In genomic region chr19:45812115-45812514, GRCm38 (mm10) we compare ENCODE assay signal across 7 mouse cellular contexts. TPM values are rescaled to one million over a fixed set of nuclear protein-coding genes. Genes with fewer than 3 reads are reported as not detected.
DNase-seq lines count a peak whose midpoint lies in the region; ATAC-seq lines count a peak whose summit lies in the region.

No protein-coding gene starts in this region.

- H3K27me3 ChIP-seq in intestine, embryonic 14.5 days (replicated peaks; ENCODE audit: control insufficient read depth, insufficient read depth, low read length) = no peaks in the 10 kb centered on the region
- peaks cover 38% of the 10 kb centered on the region for H3K27me3 ChIP-seq in liver, embryonic 16.5 days (ENCODE audit: control insufficient read depth, insufficient read depth, low read depth, low read length)
- peaks cover 7% of the 10 kb centered on the region; the same call in 1 of the 2 replicates for H3K27me3 ChIP-seq in neural tube, embryonic 11.5 days (ENCODE audit: control insufficient read depth, insufficient read depth, low read length)

- WGBS in intestine, embryonic 14.5 days = 1% methylated on average over 16 of the region's 16 CpGs
- WGBS in liver, embryonic 16.5 days (ENCODE audit: insufficient replicate concordance) = 1% methylated on average over 16 of the region's 16 CpGs
- 3% methylated on average over 16 of the region's 16 CpGs for WGBS in neural tube, embryonic 11.5 days

- DNase-seq in ES-CJ7 (ENCODE audit: low read depth, low spot score) (peak; percentile 84), adipocyte (ENCODE audit: low spot score) (no peak)
- peak; percentile 61 to 66 for DNase-seq in adrenal gland, adult 18-20 months (ENCODE audit: low spot score in 2 of 2)
- DNase-seq in intestine, embryonic 14.5 days (ENCODE audit: low spot score) = peak; percentile 65
- peak; percentile 47 for DNase-seq in neural tube, embryonic 11.5 days (ENCODE audit: low spot score)

- peaks cover 16% of the 10 kb centered on the region for H3K4me1 ChIP-seq in intestine, embryonic 14.5 days (replicated peaks; ENCODE audit: control insufficient read depth, insufficient read depth, low read length)
- H3K4me1 ChIP-seq in liver, embryonic 16.5 days (ENCODE audit: control insufficient read depth, low read depth, low read length) = peaks cover 18% of the 10 kb centered on the region
- H3K4me1 ChIP-seq in neural tube, embryonic 11.5 days (ENCODE audit: control insufficient read depth, insufficient read depth, low read length) = peaks cover 14% of the 10 kb centered on the region

- H3K36me3 ChIP-seq in intestine, embryonic 14.5 days (ENCODE audit: control insufficient read depth, insufficient read depth, low read length) = no peaks in the 10 kb centered on the region
- no peaks in the 10 kb centered on the region for H3K36me3 ChIP-seq in liver, embryonic 16.5 days (ENCODE audit: control insufficient read depth, insufficient read depth)
- H3K36me3 ChIP-seq in neural tube, embryonic 11.5 days (ENCODE audit: control insufficient read depth, insufficient read depth, low read length) = no peaks in the 10 kb centered on the region

- H3K9ac ChIP-seq in intestine, embryonic 14.5 days (ENCODE audit: low read length) = no peak overlapping the region
- no peak overlapping the region for H3K9ac ChIP-seq in liver, embryonic 16.5 days (ENCODE audit: low read depth, low read length)
- H3K9ac ChIP-seq in neural tube, embryonic 11.5 days (ENCODE audit: low read length) = peak overlapping the region; percentile 18

- no peak overlapping the region for H3K4me3 ChIP-seq in intestine, embryonic 14.5 days (ENCODE audit: low read depth, low read length)
- peak overlapping the region; percentile 42 for H3K4me3 ChIP-seq in liver, embryonic 16.5 days (ENCODE audit: low read depth, low read length)
- H3K4me3 ChIP-seq in neural tube, embryonic 11.5 days (ENCODE audit: low read depth, low read length) = peak overlapping the region; percentile 27

- no peaks in the 10 kb centered on the region for H3K9me3 ChIP-seq in intestine, embryonic 14.5 days (ENCODE audit: control insufficient read depth, low read length)
- no peaks in the 10 kb centered on the region for H3K9me3 ChIP-seq in liver, embryonic 16.5 days (replicated peaks; ENCODE audit: control insufficient read depth, low read length)
- H3K9me3 ChIP-seq in neural tube, embryonic 11.5 days (ENCODE audit: control insufficient read depth, low read length) = no peaks in the 10 kb centered on the region

- peak; percentile 72 for ATAC-seq in erythroid progenitor cell, adult 5-6 weeks (replicated peaks; ENCODE audit: low FRiP score, poor library complexity, severe bottlenecking)
- ATAC-seq in intestine, embryonic 14.5 days (replicated peaks; ENCODE audit: low FRiP score, low TSS enrichment, low read depth) = peak; percentile 40; the same call in 1 of the 2 replicates
- peak; percentile 77 for ATAC-seq in liver, embryonic 16.5 days (ENCODE audit: low read depth)
- peak; percentile 68; the same call in 1 of the 2 replicates for ATAC-seq in neural tube, embryonic 11.5 days (ENCODE audit: insufficient read depth, low FRiP score, low TSS enrichment)

- no peak overlapping the region for H3K27ac ChIP-seq in intestine, embryonic 14.5 days (ENCODE audit: low read depth)
- no peak overlapping the region for H3K27ac ChIP-seq in liver, embryonic 16.5 days (ENCODE audit: low read length)
- H3K27ac ChIP-seq in neural tube, embryonic 11.5 days (ENCODE audit: low read depth, low read length) = peak overlapping the region; percentile 53; the same call in 1 of the 2 replicates

- peak overlapping the region; percentile 29 for H3K4me2 ChIP-seq in intestine, embryonic 14.5 days (ENCODE audit: low read length)
- peak overlapping the region; percentile 75 for H3K4me2 ChIP-seq in liver, embryonic 16.5 days (ENCODE audit: low read depth, low read length)
- peak overlapping the region; percentile 48 for H3K4me2 ChIP-seq in neural tube, embryonic 11.5 days (ENCODE audit: low read depth)

RNA-seq across cellular contexts. Expression of gene Kcnip2, which starts 3.7 kb away (rescaled TPM):
- under 1 TPM in 1 of 2 experiments, not detected in 1; 0.13 TPM for total RNA-seq in adrenal gland, adult 18-20 months (2021)
- total RNA-seq in erythroid progenitor cell, adult 5-6 weeks (2015; ENCODE audit: low replicate concordance) = not detected in 2 replicates
- total RNA-seq in erythroid progenitor cell, adult 5-6 weeks (2017; ENCODE audit: low replicate concordance) = 0.26 TPM in 1 of 2 replicates, not detected in the other
- polyA plus RNA-seq in intestine, embryonic 14.5 days (2014; fragmentation: Nextera tagmentation; extraction: Ambion mirVana) = 1.3 and 1.6 TPM in 2 replicates
- polyA plus RNA-seq in liver, embryonic 16.5 days (2015; fragmentation: Nextera tagmentation; extraction: Ambion mirVana) = 2.2 TPM in 2 replicates
- 2.3 and 4.4 TPM in 2 replicates for polyA plus RNA-seq in neural tube, embryonic 11.5 days (2014; fragmentation: Nextera tagmentation; extraction: Ambion mirVana)

RNA-seq across cellular contexts. Expression of gene Mgea5, which starts 28.5 kb away (rescaled TPM):
- 10 to 100 TPM; 75.4 to 86.4 TPM for total RNA-seq in adrenal gland, adult 18-20 months (2021)
- 106 and 118 TPM in 2 replicates for total RNA-seq in erythroid progenitor cell, adult 5-6 weeks (2015; ENCODE audit: low replicate concordance)
- total RNA-seq in erythroid progenitor cell, adult 5-6 weeks (2017; ENCODE audit: low replicate concordance) = 181 and 220 TPM in 2 replicates
- 55.0 and 58.9 TPM in 2 replicates for polyA plus RNA-seq in intestine, embryonic 14.5 days (2014; fragmentation: Nextera tagmentation; extraction: Ambion mirVana)
- polyA plus RNA-seq in liver, embryonic 16.5 days (2015; fragmentation: Nextera tagmentation; extraction: Ambion mirVana) = 15.6 and 16.3 TPM in 2 replicates
- polyA plus RNA-seq in neural tube, embryonic 11.5 days (2014; fragmentation: Nextera tagmentation; extraction: Ambion mirVana) = 65.8 and 69.7 TPM in 2 replicates
